Mouse (Mus musculus): ENCODE measurements around the gene Ets1.

GRCm38 (mm10) chr9:32778866-32779265, 142.8 kb downstream of the Ets1 start:
- TF ChIP-seq GATA1 (IDR thresholded peaks at IDR 0.05; ENCODE audit: low read length) (no peak), TAL1 (IDR thresholded peaks at IDR 0.05; ENCODE audit: low read length) (no peak)
